Mouse (Mus musculus) c-Kit-positive CD71-positive TER-119-negative erythroid progenitor cells, embryonic 14.5 days (primary cell): Measurements from ENCODE around the gene Gpa33.

ENCODE experiments used
- DNase-seq: peaks from one replicate; pipeline ENCODE4 v3.0.0-alpha.2; 2013; ENCODE audit warnings: low read depth

Gene Gpa33

DNA sequence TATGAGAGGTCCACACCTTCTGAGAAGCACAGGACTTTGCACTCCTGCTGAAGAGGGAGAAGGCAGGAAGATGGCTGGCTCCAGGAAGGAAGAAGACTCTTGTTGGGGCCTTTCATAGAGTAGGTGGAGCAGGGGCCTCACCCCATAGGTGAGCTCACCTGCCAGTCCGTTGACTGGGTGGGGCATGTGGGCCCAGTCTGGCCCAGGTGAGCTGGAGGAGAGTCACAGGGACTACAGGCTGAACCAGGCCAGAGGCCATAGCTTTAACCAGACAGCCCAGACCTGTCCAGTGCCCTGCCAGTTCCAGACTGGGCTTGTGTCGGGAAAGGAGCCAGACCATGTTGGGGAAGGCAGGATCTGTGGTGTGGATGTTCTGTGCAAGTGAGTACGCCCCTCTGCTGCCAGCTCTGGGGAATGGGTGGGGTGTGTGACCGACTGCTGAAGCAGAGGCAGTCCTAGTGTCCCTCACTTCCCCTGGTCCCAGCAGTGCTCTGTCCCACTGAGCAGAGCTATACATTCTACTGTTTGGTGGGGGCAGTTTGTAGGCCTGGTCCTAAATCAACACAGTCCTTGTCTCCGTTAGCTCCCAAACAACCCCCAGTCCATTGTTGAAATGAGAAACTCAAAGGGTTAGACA, at the start of gene Gpa33:
Gene Gpa33, plus strand, starts transcription at position 15 of the 637 bp plus-strand sequence.
- DNase-seq, result no peak

GRCm38 (mm10) chr1:166088446-166089170, 41.4 kb upstream of the Gpa33 start:
- DNase-seq, result no peak

DNA sequence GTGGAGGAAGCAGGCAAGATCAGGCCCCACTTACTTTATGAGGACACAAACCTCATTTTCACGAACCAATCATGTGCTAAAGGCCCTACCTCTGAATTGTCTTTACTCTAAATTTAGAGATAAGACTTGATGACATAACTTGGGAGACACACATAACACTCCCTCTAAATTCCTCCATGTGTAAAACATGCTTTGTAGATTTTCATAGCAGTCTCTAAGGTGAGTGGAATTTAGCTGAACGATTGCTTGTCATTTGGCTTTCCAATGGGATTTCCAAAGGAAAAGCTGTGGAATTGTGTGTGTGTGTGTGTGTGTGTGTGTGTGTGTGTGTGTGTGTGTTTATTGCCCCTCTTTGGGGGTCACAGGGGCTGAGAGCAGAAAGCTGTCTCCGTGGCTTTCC, 40.7 kb upstream of the Gpa33 start:
- DNase-seq, result no peak

GRCm38 (mm10) chr1:166089739-166090138, 40.3 kb upstream of the Gpa33 start:
- DNase-seq, result no peak

- DNase-seq, result no peak
Measured at GRCm38 (mm10) chr1:166090306-166090705, 39.7 kb upstream of the Gpa33 start.

- DNase-seq, result no peak
Measured at GRCm38 (mm10) chr1:166094462-166094861, 35.6 kb upstream of the Gpa33 start.

GRCm38 (mm10) chr1:166098120-166098519, 31.9 kb upstream of the Gpa33 start:
- DNase-seq, result no peak

- peak; percentile 27 for DNase-seq
Measured at GRCm38 (mm10) chr1:166102920-166103608, 27.0 kb upstream of the Gpa33 start.

DNA sequence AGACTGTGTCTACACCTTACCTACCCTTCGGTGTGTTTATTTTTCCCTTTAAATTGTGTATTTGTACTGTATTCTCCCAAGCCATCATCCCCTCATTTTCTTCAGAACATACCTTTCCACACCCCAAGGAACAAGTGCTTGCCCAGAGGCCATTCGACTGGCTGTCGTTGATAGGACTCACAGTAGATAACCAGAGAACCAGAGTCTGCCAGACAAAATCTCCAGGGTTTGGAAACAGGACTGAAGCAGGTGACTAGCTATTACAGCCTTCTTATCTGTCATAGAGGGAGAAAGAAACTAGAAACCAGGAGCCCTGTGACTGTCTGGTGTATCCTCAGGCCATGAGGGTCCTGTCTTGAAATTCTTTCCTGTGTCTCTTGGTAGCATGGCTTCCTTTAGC, 25.2 kb upstream of the Gpa33 start:
- DNase-seq, result peak; percentile 16

DNA sequence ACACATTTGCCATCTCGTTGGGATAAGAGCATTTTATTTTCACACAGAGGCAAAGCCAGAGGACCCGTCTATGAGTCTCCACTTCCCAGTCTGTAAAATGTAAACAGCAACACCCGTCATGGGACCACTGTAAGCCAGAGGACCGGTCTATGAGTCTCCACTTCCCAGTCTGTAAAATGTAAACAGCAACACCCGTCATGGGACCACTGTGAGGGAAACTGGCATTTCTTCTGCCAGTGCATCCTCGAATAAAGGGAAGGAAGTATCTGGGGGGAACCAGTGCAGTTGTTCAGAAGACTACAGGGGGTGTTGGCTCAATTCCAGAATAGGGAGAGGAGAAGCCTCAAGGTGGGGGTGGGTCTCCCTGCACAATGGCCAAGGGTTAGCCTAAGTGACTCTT, 24.6 kb upstream of the Gpa33 start:
- DNase-seq, result no peak

- DNase-seq, result no peak
Measured at GRCm38 (mm10) chr1:166114986-166115385, 15.1 kb upstream of the Gpa33 start.

- no peak for DNase-seq
Measured at GRCm38 (mm10) chr1:166115719-166116118, 14.3 kb upstream of the Gpa33 start.

DNA sequence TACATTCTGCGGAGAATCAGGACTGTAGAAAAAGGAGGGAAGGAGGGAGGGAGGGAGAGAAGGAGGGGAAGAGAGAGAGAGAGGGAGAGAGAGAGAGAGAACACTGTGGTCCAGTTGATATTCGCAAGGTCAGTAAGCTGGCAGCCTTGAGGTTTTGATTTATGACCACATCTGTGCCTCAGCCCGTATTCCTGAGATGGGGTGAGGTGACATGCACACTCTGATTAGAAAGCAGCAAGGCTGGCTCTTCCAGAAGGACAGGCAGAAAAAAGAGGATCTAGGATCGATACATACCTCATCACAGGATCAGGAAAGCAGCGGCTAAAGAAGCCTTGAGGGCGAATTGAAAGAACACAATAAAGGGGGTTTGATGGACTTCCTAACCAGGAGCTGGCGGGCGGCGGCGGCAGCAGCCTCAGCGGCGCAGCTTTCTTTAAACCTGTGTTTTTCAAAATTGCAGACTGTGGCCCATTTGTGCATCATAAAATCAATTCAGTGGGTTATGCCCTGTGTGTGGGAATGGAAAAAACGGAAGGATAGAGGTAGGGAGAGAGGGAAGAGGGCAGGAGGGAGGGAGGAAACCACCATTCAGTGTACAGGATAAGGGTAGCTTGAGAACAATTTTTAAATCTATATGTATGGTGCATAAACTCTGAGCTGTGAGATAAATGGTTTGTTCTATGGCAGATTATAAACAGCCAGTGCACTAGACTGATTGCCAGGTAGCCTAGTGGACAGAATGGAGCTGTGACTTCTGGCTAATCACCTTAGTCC, 12.0 kb upstream of the Gpa33 start:
- DNase-seq, result no peak

- DNase-seq, result no peak
Measured at GRCm38 (mm10) chr1:166122114-166122513, 7.9 kb upstream of the Gpa33 start.

DNA sequence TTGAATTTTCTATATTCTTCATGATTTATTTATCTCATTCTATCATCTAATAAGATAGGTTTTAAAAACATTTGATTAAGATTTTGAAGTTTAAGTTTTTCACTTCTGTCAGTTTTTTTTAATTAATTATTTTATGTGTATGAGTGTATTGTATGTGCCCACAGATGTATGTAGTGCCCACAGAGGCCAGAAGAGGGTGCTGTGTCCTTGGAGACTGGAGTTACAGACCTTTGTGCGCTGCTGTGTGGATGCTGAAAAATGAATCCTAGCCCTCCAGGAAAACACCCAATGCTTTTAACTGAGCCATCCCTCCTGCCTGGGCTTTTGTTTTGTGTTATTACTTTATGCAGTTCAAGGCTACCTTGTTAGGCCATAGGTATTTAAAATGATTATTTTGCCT, 7.0 kb upstream of the Gpa33 start:
- DNase-seq, result no peak

GRCm38 (mm10) chr1:166123751-166124150, 6.3 kb upstream of the Gpa33 start:
- DNase-seq, result no peak

- peak; percentile 31 for DNase-seq
Measured at GRCm38 (mm10) chr1:166124932-166125593, 5.0 kb upstream of the Gpa33 start.

GRCm38 (mm10) chr1:166126290-166126689, 3.7 kb upstream of the Gpa33 start:
- no peak for DNase-seq

DNA sequence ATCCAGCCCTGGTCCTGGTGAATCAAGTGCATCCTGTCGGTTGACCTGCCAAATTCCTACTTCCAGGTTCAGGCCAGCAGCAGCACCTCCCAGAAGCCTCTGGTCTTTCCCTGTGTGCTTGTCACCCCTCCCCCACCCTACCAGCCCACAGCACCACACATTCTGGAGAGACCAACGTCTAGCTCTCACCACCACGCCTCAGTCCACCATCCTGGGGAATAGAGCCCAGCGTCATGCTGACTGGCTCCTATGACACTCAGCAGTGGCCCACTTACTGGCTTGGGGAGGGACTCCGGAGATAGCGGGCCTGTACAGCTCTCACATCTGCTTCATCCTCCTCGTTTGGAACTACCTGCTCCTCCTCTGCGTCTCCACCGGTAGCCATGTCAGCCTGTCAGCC, 3.2 kb upstream of the Gpa33 start:
- DNase-seq, result no peak

DNA sequence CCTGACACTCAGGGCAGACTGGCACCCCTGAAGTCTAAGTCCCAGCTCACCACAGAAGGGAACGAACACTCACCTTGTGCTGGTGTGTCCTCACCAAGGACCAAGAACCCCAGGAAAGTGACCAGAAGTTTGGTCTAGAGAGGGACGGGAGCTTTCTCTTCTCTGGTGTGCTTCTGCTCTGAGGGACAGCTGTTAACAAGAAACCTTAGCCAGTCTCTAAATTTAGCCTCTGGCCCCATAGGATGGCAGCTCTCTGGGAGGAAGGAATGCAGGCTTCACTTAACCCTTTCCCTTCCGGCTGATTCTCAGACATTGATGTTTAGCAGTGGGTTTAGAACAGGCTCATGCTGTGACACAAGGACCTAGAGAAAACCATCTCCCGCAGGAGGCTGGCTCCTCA, 2.3 kb upstream of the Gpa33 start, which contains the start of gene Dusp27:
Gene Dusp27, minus strand, starts transcription at position 204 of the 400 bp plus-strand sequence.
- no peak for DNase-seq

GRCm38 (mm10) chr1:166128551-166128950, 1.5 kb upstream of the Gpa33 start:
- DNase-seq, result no peak

DNA sequence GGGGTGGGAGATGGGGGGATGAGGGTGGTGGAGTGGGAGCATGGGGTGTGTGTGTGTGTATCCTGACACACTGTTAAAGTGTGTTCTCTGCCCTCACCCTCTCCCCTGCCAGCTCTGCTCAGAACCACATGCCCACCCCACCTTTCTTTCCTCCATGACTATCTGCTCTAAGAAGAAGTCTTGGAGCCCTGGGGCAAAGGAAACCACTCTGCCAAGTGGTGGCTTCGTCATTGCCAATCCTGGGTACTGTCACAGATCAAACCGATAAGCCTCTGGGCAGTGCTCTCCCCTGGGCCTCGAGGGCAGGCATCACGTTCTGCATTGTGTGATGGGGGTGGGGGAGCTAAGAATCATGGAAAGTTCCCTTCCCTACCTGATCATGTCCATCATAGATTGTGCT, 2.3 kb downstream of the Gpa33 start:
- no peak for DNase-seq
